Mouse (Mus musculus): ENCODE results near the gene Cbx7. TPM values are rescaled to one million over a fixed set of nuclear protein-coding genes. Genes with fewer than 3 reads are reported as not detected.

Cbx7 gene
- polyA plus RNA-seq, 1 experiment from 2014 or later, result 1.7 TPM

GRCm38 (mm10) chr15:79939020-79939419 is 31.9 kb downstream of the Cbx7 start:
- no peaks in the 10 kb centered on the region for H3K36me3 ChIP-seq (ENCODE audit: control insufficient read depth, insufficient read depth)
- 85% methylated on average over 12 of the region's 12 CpGs for WGBS
- no peaks in the 10 kb centered on the region for H3K9me3 ChIP-seq (replicated peaks; ENCODE audit: control insufficient read depth, low read length)
- peaks cover 2% of the 10 kb centered on the region; the same call in 1 of the 2 replicates for H3K4me1 ChIP-seq (ENCODE audit: control insufficient read depth, insufficient read depth, low read length)
- H3K9ac ChIP-seq (ENCODE audit: low read length), result no peak overlapping the region
- H3K27ac ChIP-seq (ENCODE audit: low read length), result no peak overlapping the region
- H3K27me3 ChIP-seq (ENCODE audit: control insufficient read depth, insufficient read depth, low read length), result peaks cover 18% of the 10 kb centered on the region
- H3K4me2 ChIP-seq (ENCODE audit: low read depth, low read length), result no peak overlapping the region
- ATAC-seq (replicated peaks; ENCODE audit: extremely low read depth, insufficient read depth, low FRiP score), result no peak
- H3K4me3 ChIP-seq (ENCODE audit: low read length), result no peak overlapping the region

DNA sequence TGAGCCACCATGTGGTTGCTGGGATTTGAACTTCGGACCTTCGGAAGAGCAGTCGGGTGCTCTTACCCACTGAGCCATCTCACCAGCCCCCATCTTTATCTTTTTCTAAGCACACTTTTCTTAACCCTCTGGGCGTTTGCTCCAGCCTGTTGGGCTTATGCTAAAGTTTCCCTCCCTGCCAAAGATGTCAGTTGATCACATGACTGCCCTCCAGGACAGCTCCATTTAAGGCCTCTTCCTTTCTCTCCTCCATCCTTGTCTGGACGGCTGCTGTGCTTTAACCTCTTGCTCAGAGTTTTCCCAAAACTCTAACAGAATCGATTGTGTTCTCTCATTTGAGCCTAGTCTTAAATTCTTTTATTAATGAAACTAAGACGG is 34.6 kb downstream of the Cbx7 start:
- H3K4me1 ChIP-seq (ENCODE audit: control insufficient read depth, insufficient read depth, low read length), result peaks cover 19% of the 10 kb centered on the region
- no peak overlapping the region for H3K4me3 ChIP-seq (ENCODE audit: low read length)
- no peak overlapping the region for H3K4me2 ChIP-seq (ENCODE audit: low read depth, low read length)
- 60% methylated on average over 7 of the region's 7 CpGs for WGBS
- no peak overlapping the region for H3K27ac ChIP-seq (ENCODE audit: low read length)
- peaks cover 38% of the 10 kb centered on the region for H3K27me3 ChIP-seq (ENCODE audit: control insufficient read depth, insufficient read depth, low read length)
- H3K9me3 ChIP-seq (replicated peaks; ENCODE audit: control insufficient read depth, low read length), result no peaks in the 10 kb centered on the region
- H3K36me3 ChIP-seq (ENCODE audit: control insufficient read depth, insufficient read depth), result no peaks in the 10 kb centered on the region
- no peak overlapping the region for H3K9ac ChIP-seq (ENCODE audit: low read length)
- ATAC-seq (replicated peaks; ENCODE audit: extremely low read depth, insufficient read depth, low FRiP score), result no peak

DNA sequence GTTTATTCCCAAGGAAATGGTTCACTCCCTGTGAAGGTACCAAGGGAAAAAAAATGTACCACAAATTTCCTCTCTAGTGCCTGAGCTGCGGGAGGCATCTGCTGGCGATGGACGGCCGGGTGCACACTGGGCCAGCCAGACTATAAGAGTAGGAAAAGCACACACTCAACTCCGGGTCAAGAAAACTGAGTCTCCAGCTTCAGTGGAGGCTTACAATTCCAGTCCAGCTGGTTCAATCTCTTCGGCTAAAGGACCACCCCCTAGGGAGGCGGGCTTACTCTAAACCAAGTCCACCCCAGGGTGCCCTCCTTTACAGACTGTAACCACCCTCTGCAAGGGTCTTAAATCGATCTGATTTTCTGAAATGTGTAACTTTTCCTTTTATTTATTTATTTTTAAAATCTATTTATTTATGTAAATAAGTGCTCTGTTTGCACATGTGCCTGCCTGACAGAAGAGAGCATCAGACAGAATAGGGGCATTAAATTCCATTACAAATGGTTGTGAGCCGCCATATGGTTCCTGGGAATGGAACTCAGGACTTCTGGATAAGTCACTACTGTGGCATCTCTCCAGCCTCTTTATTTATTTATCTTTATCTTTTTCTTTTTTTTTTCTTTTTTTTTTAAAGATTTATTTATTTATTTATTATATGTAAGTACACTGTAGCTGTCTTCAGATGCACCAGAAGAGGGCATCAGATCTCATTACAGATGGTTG is 35.1 kb downstream of the Cbx7 start:
- Histone ChIP-seq H3K27me3 (ENCODE audit: control insufficient read depth, insufficient read depth, low read length) (peaks cover 41% of the 10 kb centered on the region), H3K4me3 (ENCODE audit: low read length) (no peak overlapping the region), H3K9ac (ENCODE audit: low read length) (no peak overlapping the region), H3K36me3 (ENCODE audit: control insufficient read depth, insufficient read depth) (no peaks in the 10 kb centered on the region), H3K4me2 (ENCODE audit: low read depth, low read length) (no peak overlapping the region), H3K9me3 (replicated peaks; ENCODE audit: control insufficient read depth, low read length) (no peaks in the 10 kb centered on the region), H3K4me1 (ENCODE audit: control insufficient read depth, insufficient read depth, low read length) (peaks cover 19% of the 10 kb centered on the region), H3K27ac (ENCODE audit: low read length) (no peak overlapping the region)
- ATAC-seq (replicated peaks; ENCODE audit: extremely low read depth, insufficient read depth, low FRiP score), result no peak
- 36% methylated on average over 9 of the region's 9 CpGs for WGBS

DNA sequence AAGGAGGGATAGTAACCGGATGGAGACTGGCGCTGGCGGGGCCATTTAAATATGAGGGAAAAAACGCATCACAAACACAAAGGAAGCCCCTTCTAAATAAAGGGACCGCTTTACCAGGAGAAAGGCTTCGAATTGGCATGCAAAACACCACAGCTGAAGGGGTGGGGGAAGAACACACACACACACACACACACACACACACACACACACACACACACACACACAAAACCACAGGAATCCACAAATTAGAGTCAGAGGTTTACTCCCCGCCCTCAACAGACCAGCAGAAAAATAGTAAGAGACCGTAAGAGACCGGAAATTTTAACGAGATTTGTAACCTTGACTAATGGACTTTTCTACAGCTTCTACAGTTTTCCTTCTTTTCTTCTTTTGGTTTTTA is 36.1 kb downstream of the Cbx7 start:
- peaks cover 44% of the 10 kb centered on the region for H3K27me3 ChIP-seq (ENCODE audit: control insufficient read depth, insufficient read depth, low read length)
- WGBS, result 12% methylated on average over 10 of the region's 10 CpGs
- H3K4me3 ChIP-seq (ENCODE audit: low read length), result no peak overlapping the region
- H3K27ac ChIP-seq (ENCODE audit: low read length), result no peak overlapping the region
- ATAC-seq (replicated peaks; ENCODE audit: extremely low read depth, insufficient read depth, low FRiP score), result no peak
- no peak overlapping the region for H3K4me2 ChIP-seq (ENCODE audit: low read depth, low read length)
- H3K9ac ChIP-seq (ENCODE audit: low read length), result no peak overlapping the region
- H3K9me3 ChIP-seq (replicated peaks; ENCODE audit: control insufficient read depth, low read length), result no peaks in the 10 kb centered on the region
- H3K4me1 ChIP-seq (ENCODE audit: control insufficient read depth, insufficient read depth, low read length), result peaks cover 19% of the 10 kb centered on the region
- no peaks in the 10 kb centered on the region for H3K36me3 ChIP-seq (ENCODE audit: control insufficient read depth, insufficient read depth)

- Histone ChIP-seq H3K9ac (ENCODE audit: low read length) (no peak overlapping the region), H3K36me3 (ENCODE audit: control insufficient read depth, insufficient read depth) (no peaks in the 10 kb centered on the region), H3K9me3 (replicated peaks; ENCODE audit: control insufficient read depth, low read length) (no peaks in the 10 kb centered on the region), H3K27me3 (ENCODE audit: control insufficient read depth, insufficient read depth, low read length) (peaks cover 44% of the 10 kb centered on the region), H3K4me2 (ENCODE audit: low read depth, low read length) (peak overlapping the region; percentile 47), H3K4me3 (ENCODE audit: low read length) (peak overlapping the region; percentile 75), H3K27ac (ENCODE audit: low read length) (no peak overlapping the region), H3K4me1 (ENCODE audit: control insufficient read depth, insufficient read depth, low read length) (peaks cover 19% of the 10 kb centered on the region)
- WGBS, result 4% methylated on average over 22 of the region's 22 CpGs
- no peak for ATAC-seq (replicated peaks; ENCODE audit: extremely low read depth, insufficient read depth, low FRiP score)
Measured at GRCm38 (mm10) chr15:79933670-79934514, 37.0 kb downstream of the Cbx7 start.

- peak overlapping the region; percentile 97 for H3K4me2 ChIP-seq (ENCODE audit: low read depth, low read length)
- peaks cover 44% of the 10 kb centered on the region for H3K27me3 ChIP-seq (ENCODE audit: control insufficient read depth, insufficient read depth, low read length)
Measured at GRCm38 (mm10) chr15:79933052-79933669, 37.8 kb downstream of the Cbx7 start.

DNA sequence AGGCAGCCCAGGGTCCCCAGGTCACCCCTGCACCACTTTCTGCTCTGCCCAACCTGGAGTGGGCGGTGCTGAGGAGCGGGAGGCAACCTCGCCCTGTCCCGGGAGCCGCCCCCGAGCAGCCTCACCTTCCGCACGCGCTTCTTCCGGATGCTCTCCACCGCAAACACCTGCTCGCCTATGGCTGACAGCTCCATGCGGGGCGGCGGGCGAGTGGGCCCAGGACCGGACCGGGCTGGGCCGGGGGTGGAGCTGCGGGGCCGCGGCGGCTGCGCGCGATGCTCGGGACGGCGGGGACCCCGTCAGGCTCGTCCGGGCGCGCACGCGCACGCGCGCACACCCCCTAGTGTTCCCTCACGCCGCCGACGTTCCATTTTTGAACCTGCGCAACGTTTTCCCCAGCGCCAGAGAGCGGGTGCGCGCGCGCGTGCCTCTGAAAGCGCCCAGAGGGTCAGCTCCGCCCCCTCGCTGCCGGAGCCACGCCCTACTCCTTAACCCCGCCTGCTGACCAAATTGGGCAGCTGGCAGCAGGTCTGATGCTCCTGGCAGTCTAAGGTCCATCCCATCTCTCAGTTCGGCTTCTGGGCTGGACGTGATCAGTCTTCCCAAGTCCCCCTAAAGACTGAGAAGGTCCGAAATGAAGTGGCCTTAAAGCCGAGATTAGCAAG is 38.5 kb downstream of the Cbx7 start:
- Histone ChIP-seq H3K27ac (ENCODE audit: low read length) (no peak overlapping the region), H3K36me3 (ENCODE audit: control insufficient read depth, insufficient read depth) (no peaks in the 10 kb centered on the region), H3K9me3 (replicated peaks; ENCODE audit: control insufficient read depth, low read length) (no peaks in the 10 kb centered on the region), H3K4me2 (ENCODE audit: low read depth, low read length) (peak overlapping the region; percentile 97), H3K27me3 (ENCODE audit: control insufficient read depth, insufficient read depth, low read length) (peaks cover 44% of the 10 kb centered on the region), H3K9ac (ENCODE audit: low read length) (peak overlapping the region; percentile 74), H3K4me1 (ENCODE audit: control insufficient read depth, insufficient read depth, low read length) (peaks cover 24% of the 10 kb centered on the region), H3K4me3 (ENCODE audit: low read length) (peak overlapping the region; percentile 75)
- peak; percentile 71 for ATAC-seq (replicated peaks; ENCODE audit: extremely low read depth, insufficient read depth, low FRiP score)
- under 1% methylated on average over 54 of the region's 62 CpGs for WGBS

More at GRCm38 (mm10) chr15:79933052-79933669, 37.8 kb downstream of the Cbx7 start:
- Histone ChIP-seq H3K36me3 (ENCODE audit: control insufficient read depth, insufficient read depth) (no peaks in the 10 kb centered on the region), H3K4me3 (ENCODE audit: low read length) (peak overlapping the region; percentile 75), H3K27ac (ENCODE audit: low read length) (no peak overlapping the region), H3K9me3 (replicated peaks; ENCODE audit: control insufficient read depth, low read length) (no peaks in the 10 kb centered on the region), H3K9ac (ENCODE audit: low read length) (no peak overlapping the region), H3K4me1 (ENCODE audit: control insufficient read depth, insufficient read depth, low read length) (peaks cover 20% of the 10 kb centered on the region)
- WGBS, result 7% methylated on average over 22 of the region's 22 CpGs
- no peak for ATAC-seq (replicated peaks; ENCODE audit: extremely low read depth, insufficient read depth, low FRiP score)

DNA sequence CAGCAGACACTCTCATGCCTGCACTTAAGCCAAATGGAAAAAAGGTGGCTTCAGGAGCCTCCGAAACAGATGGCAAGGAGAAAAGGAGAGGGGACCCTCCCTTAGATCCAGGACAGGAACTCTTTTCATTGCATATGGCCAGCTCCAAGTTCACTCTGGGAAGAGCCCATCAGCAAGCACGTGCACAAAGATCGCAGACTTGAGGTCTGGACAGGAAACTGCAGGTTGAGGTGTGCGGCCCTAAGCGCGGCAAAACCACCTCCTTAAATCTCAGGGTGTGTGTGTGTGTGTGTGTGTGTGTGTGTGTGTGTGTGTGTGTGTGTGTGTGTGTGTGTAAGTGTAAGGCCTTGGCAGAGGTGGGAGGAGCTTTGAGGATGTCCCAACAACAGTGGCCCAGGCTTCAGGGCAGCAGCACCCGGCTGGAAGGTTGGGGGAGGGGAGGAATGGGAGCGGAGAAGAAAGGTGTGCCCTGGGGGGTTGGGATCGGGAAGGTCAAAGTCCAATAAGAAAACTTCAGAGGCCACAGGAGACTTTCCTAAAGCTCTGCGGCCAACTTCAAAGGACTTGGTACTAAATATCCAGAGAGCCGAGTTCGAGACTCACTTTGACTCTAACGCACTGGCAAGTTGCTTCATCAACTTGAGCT is 39.3 kb downstream of the Cbx7 start:
- Histone ChIP-seq H3K27ac (ENCODE audit: low read length) (no peak overlapping the region), H3K9ac (ENCODE audit: low read length) (no peak overlapping the region), H3K27me3 (ENCODE audit: control insufficient read depth, insufficient read depth, low read length) (peaks cover 44% of the 10 kb centered on the region), H3K36me3 (ENCODE audit: control insufficient read depth, insufficient read depth) (no peaks in the 10 kb centered on the region), H3K4me3 (ENCODE audit: low read length) (peak overlapping the region; percentile 75), H3K9me3 (replicated peaks; ENCODE audit: control insufficient read depth, low read length) (no peaks in the 10 kb centered on the region), H3K4me1 (ENCODE audit: control insufficient read depth, insufficient read depth, low read length) (peaks cover 28% of the 10 kb centered on the region), H3K4me2 (ENCODE audit: low read depth, low read length) (peak overlapping the region; percentile 97; the same call in 1 of the 2 replicates)
- 24% methylated on average over 13 of the region's 13 CpGs for WGBS
- ATAC-seq (replicated peaks; ENCODE audit: extremely low read depth, insufficient read depth, low FRiP score), result no peak

Data from heart, embryonic 16.5 days (tissue).